Mouse (Mus musculus): ENCODE data around the gene Prss33. TPM values are rescaled to one million over a fixed set of nuclear protein-coding genes. Genes with fewer than 3 reads are reported as not detected.

Gene Prss33
- polyA plus RNA-seq, 1 experiment = 2.8 TPM

- peak; percentile 75 for DNase-seq
- peaks cover 11% of the 10 kb centered on the region for H3K36me3 ChIP-seq (ENCODE audit: control insufficient read depth, insufficient read depth, low read length)
- H3K4me1 ChIP-seq (replicated peaks; ENCODE audit: control insufficient read depth, insufficient read depth, low read length) = peaks cover 12% of the 10 kb centered on the region
- no peak for TF ChIP-seq POLR2A (IDR thresholded peaks at IDR 0.05; ENCODE audit: control insufficient read depth, extremely low read depth, insufficient read depth, low read length, poor library complexity)
- TF ChIP-seq CTCF (IDR thresholded peaks at IDR 0.05; ENCODE audit: borderline replicate concordance, control insufficient read depth, extremely low read depth, insufficient read depth, low read length, poor library complexity) = no peak
- no peaks in the 10 kb centered on the region for H3K27me3 ChIP-seq (ENCODE audit: control insufficient read depth, insufficient read depth, low read length)
- under 1% methylated on average over 82 of the region's 83 CpGs for WGBS
- H3K27ac ChIP-seq (ENCODE audit: control insufficient read depth, insufficient read depth, low read length) = peak overlapping the region; percentile 36
- H3K4me3 ChIP-seq (ENCODE audit: control insufficient read depth, insufficient read depth, low read length) = peak overlapping the region; percentile 82
Observed at GRCm38 (mm10) chr17:23803366-23804041, 32.4 kb downstream of the Prss33 start.

GRCm38 (mm10) chr17:23802746-23803365 is 33.0 kb downstream of the Prss33 start:
- H3K36me3 ChIP-seq (ENCODE audit: control insufficient read depth, insufficient read depth, low read length) = peaks cover 4% of the 10 kb centered on the region
- H3K27me3 ChIP-seq (ENCODE audit: control insufficient read depth, insufficient read depth, low read length) = no peaks in the 10 kb centered on the region
- H3K4me3 ChIP-seq (ENCODE audit: control insufficient read depth, insufficient read depth, low read length) = peak overlapping the region; percentile 82
- H3K27ac ChIP-seq (ENCODE audit: control insufficient read depth, insufficient read depth, low read length) = peak overlapping the region; percentile 64
- under 1% methylated on average over 60 of the region's 60 CpGs for WGBS
- DNase-seq = peak; percentile 96
- 0 out of 2 replicates have a peak, but pooled peaks have one; percentile 12 for TF ChIP-seq CTCF (IDR thresholded peaks at IDR 0.05; ENCODE audit: borderline replicate concordance, control insufficient read depth, extremely low read depth, insufficient read depth, low read length, poor library complexity)
- peak; percentile 94 for TF ChIP-seq POLR2A (IDR thresholded peaks at IDR 0.05; ENCODE audit: control insufficient read depth, extremely low read depth, insufficient read depth, low read length, poor library complexity)
- H3K4me1 ChIP-seq (replicated peaks; ENCODE audit: control insufficient read depth, insufficient read depth, low read length) = peaks cover 12% of the 10 kb centered on the region

DNA sequence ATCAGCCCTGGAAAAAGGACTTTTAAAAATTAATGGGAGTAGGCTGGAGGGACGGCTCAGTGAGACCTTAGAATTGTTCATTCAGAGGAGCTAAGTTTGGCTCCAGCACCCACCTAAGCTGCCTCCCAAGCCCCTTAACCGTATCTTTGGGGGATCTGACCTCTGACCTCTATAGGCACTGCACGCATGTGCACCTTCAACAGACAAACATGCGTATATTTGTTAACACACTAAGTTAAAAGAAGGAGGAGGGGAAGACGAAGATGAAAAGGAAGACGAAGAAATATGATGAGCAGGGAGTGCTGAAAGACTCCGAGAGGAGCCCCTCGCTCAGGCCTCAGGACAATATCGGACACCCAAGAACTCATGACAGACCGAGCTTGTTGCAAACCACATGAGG is 34.2 kb downstream of the Prss33 start:
- no peak for DNase-seq
- WGBS = 96% methylated on average over 10 of the region's 10 CpGs
- H3K4me3 ChIP-seq (ENCODE audit: control insufficient read depth, insufficient read depth, low read length) = no peak overlapping the region

GRCm38 (mm10) chr17:23797316-23797715 is 38.5 kb downstream of the Prss33 start:
- peaks cover 2% of the 10 kb centered on the region for H3K4me1 ChIP-seq (replicated peaks; ENCODE audit: control insufficient read depth, insufficient read depth, low read length)
- no peaks in the 10 kb centered on the region for H3K27me3 ChIP-seq (ENCODE audit: control insufficient read depth, insufficient read depth, low read length)
- TF ChIP-seq POLR2A (IDR thresholded peaks at IDR 0.05; ENCODE audit: control insufficient read depth, extremely low read depth, insufficient read depth, low read length, poor library complexity) = no peak
- TF ChIP-seq CTCF (IDR thresholded peaks at IDR 0.05; ENCODE audit: borderline replicate concordance, control insufficient read depth, extremely low read depth, insufficient read depth, low read length, poor library complexity) = no peak
- 11% methylated on average over 7 of the region's 7 CpGs for WGBS
- no peak overlapping the region for H3K27ac ChIP-seq (ENCODE audit: control insufficient read depth, insufficient read depth, low read length)
- no peaks in the 10 kb centered on the region for H3K36me3 ChIP-seq (ENCODE audit: control insufficient read depth, insufficient read depth, low read length)
- no peak for DNase-seq
- no peak overlapping the region for H3K4me3 ChIP-seq (ENCODE audit: control insufficient read depth, insufficient read depth, low read length)

More for the DNA sequence above, 34.2 kb downstream of the Prss33 start:
- no peak for TF ChIP-seq CTCF (IDR thresholded peaks at IDR 0.05; ENCODE audit: borderline replicate concordance, control insufficient read depth, extremely low read depth, insufficient read depth, low read length, poor library complexity)
- TF ChIP-seq POLR2A (IDR thresholded peaks at IDR 0.05; ENCODE audit: control insufficient read depth, extremely low read depth, insufficient read depth, low read length, poor library complexity) = no peak
- Histone ChIP-seq H3K36me3 (ENCODE audit: control insufficient read depth, insufficient read depth, low read length) (no peaks in the 10 kb centered on the region), H3K27ac (ENCODE audit: control insufficient read depth, insufficient read depth, low read length) (no peak overlapping the region), H3K27me3 (ENCODE audit: control insufficient read depth, insufficient read depth, low read length) (no peaks in the 10 kb centered on the region), H3K4me1 (replicated peaks; ENCODE audit: control insufficient read depth, insufficient read depth, low read length) (peaks cover 7% of the 10 kb centered on the region)

GRCm38 (mm10) chr17:23795323-23795722 is 40.5 kb downstream of the Prss33 start:
- TF ChIP-seq CTCF (IDR thresholded peaks at IDR 0.05; ENCODE audit: borderline replicate concordance, control insufficient read depth, extremely low read depth, insufficient read depth, low read length, poor library complexity) (no peak), POLR2A (IDR thresholded peaks at IDR 0.05; ENCODE audit: control insufficient read depth, extremely low read depth, insufficient read depth, low read length, poor library complexity) (no peak)
- Histone ChIP-seq H3K36me3 (ENCODE audit: control insufficient read depth, insufficient read depth, low read length) (no peaks in the 10 kb centered on the region), H3K27ac (ENCODE audit: control insufficient read depth, insufficient read depth, low read length) (no peak overlapping the region), H3K4me1 (replicated peaks; ENCODE audit: control insufficient read depth, insufficient read depth, low read length) (peaks cover 11% of the 10 kb centered on the region), H3K27me3 (ENCODE audit: control insufficient read depth, insufficient read depth, low read length) (no peaks in the 10 kb centered on the region), H3K4me3 (ENCODE audit: control insufficient read depth, insufficient read depth, low read length) (no peak overlapping the region)
- 98% methylated on average over 8 of the region's 8 CpGs for WGBS
- DNase-seq = no peak

- TF ChIP-seq CTCF (IDR thresholded peaks at IDR 0.05; ENCODE audit: borderline replicate concordance, control insufficient read depth, extremely low read depth, insufficient read depth, low read length, poor library complexity) (no peak), POLR2A (IDR thresholded peaks at IDR 0.05; ENCODE audit: control insufficient read depth, extremely low read depth, insufficient read depth, low read length, poor library complexity) (no peak)
- 2% methylated on average over 2 of the region's 2 CpGs for WGBS
- peaks cover 13% of the 10 kb centered on the region for H3K4me1 ChIP-seq (replicated peaks; ENCODE audit: control insufficient read depth, insufficient read depth, low read length)
- peak overlapping the region; percentile 83 for H3K4me3 ChIP-seq (ENCODE audit: control insufficient read depth, insufficient read depth, low read length)
- H3K36me3 ChIP-seq (ENCODE audit: control insufficient read depth, insufficient read depth, low read length) = no peaks in the 10 kb centered on the region
- no peak overlapping the region for H3K27ac ChIP-seq (ENCODE audit: control insufficient read depth, insufficient read depth, low read length)
- no peaks in the 10 kb centered on the region for H3K27me3 ChIP-seq (ENCODE audit: control insufficient read depth, insufficient read depth, low read length)
- DNase-seq = peak; percentile 29
Observed at GRCm38 (mm10) chr17:23791079-23791357, 44.8 kb downstream of the Prss33 start.
